Mouse (Mus musculus) CH12.LX (cell line): ENCODE results near the gene Ankrd10.

Experiments used
- BHLHE40 ChIP-seq: IDR thresholded peaks from 2 replicates; pipeline ENCODE4 v1.6.1; 2011; ENCODE audit warnings: mild to moderate bottlenecking, low read depth, low read length, improper control_type of control experiment
- CTCF ChIP-seq, 2 experiments: IDR thresholded peaks in 1 of 2; conservative IDR thresholded peaks in 1 of 2; 2 replicates each; pipeline ENCODE4 v1.5.1; 2011 to 2012; ENCODE audit warnings: low read depth in 2 of 2, low read length in 2 of 2, improper control_type of control experiment in 1 of 2, inconsistent platforms in 1 of 2, mild to moderate bottlenecking in 1 of 2, moderate library complexity in 1 of 2
- EP300 ChIP-seq: IDR thresholded peaks from 2 replicates; pipeline ENCODE4 v1.6.1; 2011; ENCODE audit warnings: low read length, improper control_type of control experiment
- KAT2A ChIP-seq: IDR thresholded peaks from 2 replicates; pipeline ENCODE4 v1.6.1; 2012; ENCODE audit warnings: low read length, improper control_type of control experiment, inconsistent platforms; ENCODE audit not compliant: insufficient replicate concordance
- POLR2A ChIP-seq: IDR thresholded peaks from 2 replicates; pipeline ENCODE4 v1.6.1; 2011; ENCODE audit warnings: low read depth, mild to moderate bottlenecking, improper control_type of control experiment, low read length
- SIN3A ChIP-seq: IDR thresholded peaks from 2 replicates; pipeline ENCODE4 v1.6.1; 2012; ENCODE audit warnings: low read length, improper control_type of control experiment, inconsistent platforms
- SMC3 ChIP-seq: IDR thresholded peaks from 2 replicates; pipeline ENCODE4 v1.6.1; 2011; ENCODE audit warnings: low read depth, low read length, improper control_type of control experiment
- UBTF ChIP-seq: IDR thresholded peaks from 2 replicates; pipeline ENCODE4 v1.6.1; 2012; ENCODE audit warnings: low read depth, mild to moderate bottlenecking, inconsistent platforms, low read length, improper control_type of control experiment, moderate library complexity
- USF2 ChIP-seq: conservative IDR thresholded peaks from 2 replicates; pipeline ENCODE4 v1.6.1; 2011; ENCODE audit warnings: low read depth, low read length, improper control_type of control experiment
- ZNF384 ChIP-seq: IDR thresholded peaks from 2 replicates; pipeline ENCODE4 v1.6.1; 2012; ENCODE audit warnings: low read depth, low read length, improper control_type of control experiment, inconsistent platforms

- no peak for TF ChIP-seq CTCF (conservative IDR thresholded peaks at IDR 0.05 in 1 of 2, IDR thresholded peaks at IDR 0.05 in 1 of 2; ENCODE audit: low read depth in 2 of 2, low read length in 2 of 2)
- no peak for TF ChIP-seq POLR2A
- TF ChIP-seq EP300: no peak
- TF ChIP-seq UBTF: no peak
- no peak for TF ChIP-seq SMC3
- no peak for TF ChIP-seq SIN3A
- TF ChIP-seq USF2: no peak
- TF ChIP-seq ZNF384: no peak
- TF ChIP-seq KAT2A: no peak
- TF ChIP-seq BHLHE40: no peak
Measured at GRCm38 (mm10) chr8:11628506-11629132, 6.9 kb downstream of the Ankrd10 start.
